ENCODE assay signal across 9 mouse cellular contexts in the genomic region with DNA sequence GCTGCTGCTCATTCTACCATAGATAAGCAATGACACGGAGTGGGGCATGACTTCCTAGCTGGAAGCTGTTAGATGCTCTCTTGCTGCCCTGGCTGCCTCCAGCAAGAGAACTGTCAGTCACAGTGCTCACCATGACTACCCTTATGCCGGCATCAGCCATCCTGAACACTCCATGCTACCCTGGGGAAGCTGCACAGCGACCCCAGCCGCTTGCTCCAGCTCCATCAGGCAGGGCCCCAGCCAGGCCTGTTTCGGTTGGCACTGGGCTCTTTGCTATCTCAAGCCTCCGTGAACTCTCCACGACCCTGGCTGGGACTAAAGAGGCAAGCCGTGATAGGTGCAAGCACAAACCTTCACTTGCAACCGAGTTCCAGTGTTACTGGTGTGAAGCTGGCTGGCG. TPM values are rescaled to one million over a fixed set of nuclear protein-coding genes. Genes with fewer than 3 reads are reported as not detected.
DNase-seq lines count a peak whose midpoint lies in the region; ATAC-seq and TF ChIP-seq lines count a peak whose summit lies in the region.
"Had no signal": no experiment of that assay in that cellular context is flagged by ENCODE, and none has a peak within 500 bp of the region (broad histone marks: within the 10 kb centered on the region; RNA-seq: fewer than 3 reads in every experiment).

No protein-coding gene starts in this region.

- peak overlapping the region; percentile 7; the same call in 1 of the 2 replicates for H3K27ac ChIP-seq in gastrocnemius, adult 2 months
- no peak overlapping the region for H3K27ac ChIP-seq in midbrain, embryonic 11.5 days (ENCODE audit: low read depth, low read length)
- H3K27ac ChIP-seq in midbrain, embryonic 10.5 days (replicated peaks), result no peak overlapping the region
- peak overlapping the region; percentile 37; the same call in 1 of the 2 replicates for H3K27ac ChIP-seq in hindbrain, embryonic 12.5 days
- H3K27ac ChIP-seq: liver, embryonic 15.5 days had no signal

- intact Hi-C loops in gastrocnemius, adult 2 months (cut with DNase I), result loop anchor here (5.0 kb wide), 1 partner anchor 135 kb away; no protein-coding TSS in a partner anchor

- H3K9me3 ChIP-seq in midbrain, embryonic 11.5 days (ENCODE audit: control insufficient read depth, low read length), result no peaks in the 10 kb centered on the region
- no peaks in the 10 kb centered on the region for H3K9me3 ChIP-seq in midbrain, embryonic 10.5 days (replicated peaks)
- no peaks in the 10 kb centered on the region for H3K9me3 ChIP-seq in hindbrain, embryonic 12.5 days (replicated peaks)
- H3K9me3 ChIP-seq: liver, embryonic 15.5 days had no signal

- no peaks in the 10 kb centered on the region for H3K27me3 ChIP-seq in midbrain, embryonic 11.5 days (ENCODE audit: control insufficient read depth, insufficient read depth, low read length)
- no peaks in the 10 kb centered on the region for H3K27me3 ChIP-seq in midbrain, embryonic 10.5 days (ENCODE audit: low read depth, poor library complexity, severe bottlenecking)
- no peaks in the 10 kb centered on the region for H3K27me3 ChIP-seq in hindbrain, embryonic 12.5 days
- H3K27me3 ChIP-seq: liver, embryonic 15.5 days had no signal

- peaks cover 25% of the 10 kb centered on the region for H3K4me1 ChIP-seq in midbrain, embryonic 11.5 days (ENCODE audit: control insufficient read depth, insufficient read depth, low read length)
- peaks cover 71% of the 10 kb centered on the region for H3K4me1 ChIP-seq in midbrain, embryonic 10.5 days
- H3K4me1 ChIP-seq in hindbrain, embryonic 12.5 days, result peaks cover 48% of the 10 kb centered on the region

- peak; percentile 44; the same call in 1 of the 2 replicates for ATAC-seq in midbrain, embryonic 11.5 days (ENCODE audit: low FRiP score)
- ATAC-seq in hindbrain, embryonic 12.5 days (ENCODE audit: low FRiP score), result peak; percentile 44; the same call in 1 of the 2 replicates

- no peak overlapping the region for H3K4me3 ChIP-seq in gastrocnemius, adult 2 months
- H3K4me3 ChIP-seq in midbrain, embryonic 11.5 days (ENCODE audit: low read depth, low read length), result no peak overlapping the region
- H3K4me3 ChIP-seq in midbrain, embryonic 10.5 days, result no peak overlapping the region
- H3K4me3 ChIP-seq in hindbrain, embryonic 12.5 days, result no peak overlapping the region
- H3K4me3 ChIP-seq: liver, embryonic 15.5 days had no signal

- H3K4me2 ChIP-seq in midbrain, embryonic 11.5 days, result no peak overlapping the region
- H3K4me2 ChIP-seq in hindbrain, embryonic 12.5 days (replicated peaks), result no peak overlapping the region
- H3K4me2 ChIP-seq: liver, embryonic 15.5 days had no signal

- no peaks in the 10 kb centered on the region for H3K36me3 ChIP-seq in midbrain, embryonic 11.5 days (ENCODE audit: control insufficient read depth, insufficient read depth, low read length)
- H3K36me3 ChIP-seq in midbrain, embryonic 10.5 days, result no peaks in the 10 kb centered on the region
- no peaks in the 10 kb centered on the region for H3K36me3 ChIP-seq in hindbrain, embryonic 12.5 days
- H3K36me3 ChIP-seq: liver, embryonic 15.5 days had no signal

- H3K9ac ChIP-seq in midbrain, embryonic 11.5 days (ENCODE audit: low read length), result no peak overlapping the region
- no peak overlapping the region for H3K9ac ChIP-seq in hindbrain, embryonic 12.5 days
- H3K9ac ChIP-seq: liver, embryonic 15.5 days had no signal

- no peak for TF ChIP-seq CTCF in gastrocnemius, adult 2 months (IDR thresholded peaks at IDR 0.05)

- 71% methylated on average over 10 of the region's 10 CpGs for WGBS in midbrain, embryonic 11.5 days
- 68% methylated on average over 10 of the region's 10 CpGs for WGBS in midbrain, embryonic 10.5 days
- 43% methylated on average over 10 of the region's 10 CpGs for WGBS in hindbrain, embryonic 12.5 days

- DNase-seq in gastrocnemius, adult 2 months, result no peak
- DNase-seq in gastrocnemius, postnatal 10 days, result no peak
- DNase-seq in midbrain, embryonic 11.5 days (ENCODE audit: low spot score, missing footprints), result no peak
- no peak for DNase-seq in midbrain, embryonic 10.5 days (ENCODE audit: low spot score)
- DNase-seq in retina, postnatal 1 day, result peak; percentile 84
- DNase-seq in testis, postnatal 14 days (ENCODE audit: low spot score), result no peak
- DNase-seq in urinary bladder, postnatal 25 days (ENCODE audit: low spot score), result no peak

RNA-seq across cellular contexts. Expression of a gene that starts 45.9 kb away (rescaled TPM):
- 10 to 100 TPM; 38.3 to 41.2 TPM for total RNA-seq in gastrocnemius, adult 2 months (2021)
- 10 to 100 TPM; 53.8 to 64.3 TPM for total RNA-seq in gastrocnemius, postnatal 10 days (2021)
- polyA plus RNA-seq in midbrain, embryonic 11.5 days (2014; fragmentation: Nextera tagmentation; extraction: Ambion mirVana), result 89.3 and 95.5 TPM in 2 replicates
- 123 and 132 TPM in 2 replicates for polyA plus RNA-seq in midbrain, embryonic 10.5 days (2016; fragmentation: Nextera tagmentation; extraction: Ambion mirVana)
- polyA plus RNA-seq in hindbrain, embryonic 12.5 days (2016; fragmentation: Nextera tagmentation; extraction: Ambion mirVana), result 86.4 and 88.8 TPM in 2 replicates

RNA-seq across cellular contexts. Expression of a gene that starts 49.7 kb away (rescaled TPM):
- total RNA-seq in gastrocnemius, adult 2 months (2021), result 10 to 100 TPM; 11.7 to 12.2 TPM
- total RNA-seq in gastrocnemius, postnatal 10 days (2021), result 1 to 10 TPM; 7.2 to 8.8 TPM
- polyA plus RNA-seq in midbrain, embryonic 11.5 days (2014; fragmentation: Nextera tagmentation; extraction: Ambion mirVana), result 10.4 and 11.4 TPM in 2 replicates
- 18.1 TPM in 2 replicates for polyA plus RNA-seq in midbrain, embryonic 10.5 days (2016; fragmentation: Nextera tagmentation; extraction: Ambion mirVana)
- 19.6 and 25.7 TPM in 2 replicates for polyA plus RNA-seq in hindbrain, embryonic 12.5 days (2016; fragmentation: Nextera tagmentation; extraction: Ambion mirVana)

Comparison
In these comparisons a context has a peak if more than half of its experiments do, and no peak if none do; other contexts are left out.
1. H3K27ac ChIP-seq: peak in gastrocnemius, adult 2 months (single experiment) and hindbrain, embryonic 12.5 days (single experiment); none in midbrain, embryonic 11.5 days (single experiment) and midbrain, embryonic 10.5 days (single experiment).